Mouse (Mus musculus): Measurements from ENCODE around the gene Cwf19l1. TPM values are rescaled to one million over a fixed set of nuclear protein-coding genes. Genes with fewer than 3 reads are reported as not detected.
"Not testable (repeated sequence)": the region's sequence is repeated elsewhere in the genome, so short reads cannot be mapped to it uniquely, and the experiment has no call there.

Cwf19l1 gene
- polyA plus RNA-seq, 1 experiment from 2014 or later: 40.1 TPM

- H3K4me2 ChIP-seq (replicated peaks): peak overlapping the region; percentile 77
- H3K4me3 ChIP-seq: peak overlapping the region; percentile 80
- no peaks in the 10 kb centered on the region for H3K9me3 ChIP-seq
- H3K27ac ChIP-seq (replicated peaks): 0 out of 2 replicates have a peak overlapping the region, but pooled peaks have one; percentile 42
- H3K36me3 ChIP-seq: peaks cover 26% of the 10 kb centered on the region
- peaks cover 8% of the 10 kb centered on the region for H3K4me1 ChIP-seq
- H3K27me3 ChIP-seq: peaks cover 17% of the 10 kb centered on the region
- peak; percentile 34; the same call in 1 of the 2 replicates for ATAC-seq (ENCODE audit: low FRiP score, low read depth)
- 68% methylated on average over 9 of the region's 9 CpGs for WGBS
- H3K9ac ChIP-seq (replicated peaks): peak overlapping the region; percentile 79; the same call in 1 of the 2 replicates
Observed at GRCm38 (mm10) chr19:44146568-44146879, 10.8 kb upstream of the Cwf19l1 start.

DNA sequence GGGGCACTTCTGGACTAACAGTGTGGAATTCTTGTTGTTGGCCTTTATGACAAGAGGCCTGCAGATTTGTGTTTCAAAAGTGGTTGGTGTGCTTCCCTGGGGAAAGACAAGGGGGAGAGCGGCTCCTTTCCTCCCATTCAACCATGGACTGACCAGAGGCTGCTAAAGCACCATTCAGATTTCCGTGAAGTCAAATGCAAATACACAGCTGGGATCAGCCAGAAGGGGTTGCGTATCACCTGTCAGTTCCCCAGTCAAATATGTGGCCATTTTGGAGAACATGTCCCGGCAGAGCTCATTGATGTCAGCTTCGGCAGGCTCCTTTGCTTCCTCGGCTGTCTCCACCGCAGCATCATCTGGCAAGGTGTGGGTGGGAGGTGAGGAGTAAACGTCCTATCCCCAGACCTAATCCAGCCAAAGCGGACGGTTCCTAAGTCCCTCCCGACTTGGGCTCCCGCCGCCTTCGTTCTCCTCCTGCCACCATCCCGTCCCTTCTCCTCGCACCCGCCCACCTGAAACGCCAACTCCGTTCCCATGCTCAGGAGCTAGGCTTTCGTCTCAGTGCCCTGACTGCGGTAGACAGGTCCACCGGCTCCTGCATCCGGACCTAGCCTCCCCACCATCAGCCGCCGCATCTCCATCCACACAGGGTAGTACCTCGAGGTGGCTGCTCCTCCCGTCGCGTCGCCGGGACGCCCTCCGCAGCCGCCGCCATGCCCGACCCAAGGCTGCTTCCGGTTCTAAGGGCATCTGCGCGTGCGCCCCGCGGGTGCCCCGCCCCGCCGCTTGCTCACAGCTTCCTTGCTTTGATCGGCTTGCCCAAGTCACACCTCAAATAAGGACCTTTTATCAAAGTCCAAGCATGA, 10.3 kb upstream of the Cwf19l1 start, which contains the start of gene Bloc1s2:
Gene Bloc1s2 (minus strand): TSS at position 745 of the 866 bp plus-strand sequence.
- WGBS: 3% methylated on average over 46 of the region's 46 CpGs
- H3K9me3 ChIP-seq: no peaks in the 10 kb centered on the region
- peak within 1 kb of the TSS; percentile 42; the same call in 1 of the 2 replicates for H3K27ac ChIP-seq (replicated peaks)
- ATAC-seq (ENCODE audit: low FRiP score, low read depth): peak; percentile 83
- peaks cover 8% of the 10 kb centered on the region for H3K4me1 ChIP-seq
- H3K4me3 ChIP-seq: peak within 1 kb of the TSS; percentile 80
- peak within 1 kb of the TSS; percentile 79 for H3K9ac ChIP-seq (replicated peaks)
- H3K4me2 ChIP-seq (replicated peaks): peak within 1 kb of the TSS; percentile 77
- peaks cover 32% of the 10 kb centered on the region for H3K36me3 ChIP-seq
- peaks cover 17% of the 10 kb centered on the region for H3K27me3 ChIP-seq

DNA sequence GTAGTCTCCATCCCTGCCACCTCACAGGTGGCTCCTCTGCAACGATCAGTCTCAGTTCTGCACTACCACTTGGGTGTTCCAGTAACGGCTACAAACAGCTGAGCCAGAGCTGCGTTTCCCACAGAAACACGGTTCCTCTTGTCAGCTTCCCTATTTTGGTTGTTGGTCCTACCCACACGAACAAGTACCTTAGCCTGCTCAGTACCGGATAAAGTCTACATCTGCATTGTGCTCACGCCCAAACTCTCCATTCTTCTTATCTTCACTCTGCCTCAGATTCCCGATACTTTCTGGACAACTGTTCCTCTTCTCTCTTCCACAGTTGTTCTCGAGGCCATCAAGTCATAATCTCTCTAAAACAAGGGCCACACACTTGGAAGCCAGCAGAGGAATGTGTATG, 8.7 kb upstream of the Cwf19l1 start:
- WGBS: 90% methylated on average over 9 of the region's 9 CpGs
- no peaks in the 10 kb centered on the region for H3K9me3 ChIP-seq
- H3K4me3 ChIP-seq: no peak overlapping the region
- no peak overlapping the region for H3K27ac ChIP-seq (replicated peaks)
- no peak for ATAC-seq (ENCODE audit: low FRiP score, low read depth)
- H3K36me3 ChIP-seq: peaks cover 43% of the 10 kb centered on the region
- peaks cover 15% of the 10 kb centered on the region for H3K27me3 ChIP-seq
- H3K4me1 ChIP-seq: peaks cover 8% of the 10 kb centered on the region
- no peak overlapping the region for H3K4me2 ChIP-seq (replicated peaks)
- no peak overlapping the region for H3K9ac ChIP-seq (replicated peaks)

DNA sequence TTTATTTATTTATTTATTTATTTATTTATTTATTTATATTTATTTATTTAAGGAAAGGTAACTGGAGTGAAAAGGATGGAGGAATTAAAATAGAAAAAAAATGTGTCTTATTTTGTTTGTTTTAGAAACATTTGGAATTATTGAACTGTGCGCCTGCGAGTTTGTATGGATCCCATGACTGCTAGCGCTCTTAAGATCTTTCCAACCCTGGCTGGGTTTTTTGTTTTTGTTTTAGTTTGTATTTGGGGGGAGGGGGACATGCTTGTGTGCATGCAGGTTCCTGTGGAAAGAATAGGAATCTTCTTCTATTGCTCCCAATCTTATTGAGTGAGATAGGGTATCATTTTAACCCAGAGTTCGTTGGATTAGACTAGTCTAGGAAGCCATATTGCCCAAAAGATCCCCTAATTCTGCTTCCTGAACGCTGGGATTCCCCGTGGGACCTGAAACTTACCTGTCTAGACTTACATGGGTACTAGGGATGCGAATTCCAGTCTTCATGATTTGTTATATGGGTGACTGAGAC, 347 bp upstream of the Cwf19l1 start:
- H3K4me3 ChIP-seq: peak overlapping the region; percentile 79
- no peak for ATAC-seq (ENCODE audit: low FRiP score, low read depth)
- peaks cover 7% of the 10 kb centered on the region for H3K4me1 ChIP-seq
- H3K36me3 ChIP-seq: peaks cover 34% of the 10 kb centered on the region
- peak overlapping the region; percentile 92; the same call in 1 of the 2 replicates for H3K27ac ChIP-seq (replicated peaks)
- peak overlapping the region; percentile 54 for H3K4me2 ChIP-seq (replicated peaks)
- H3K27me3 ChIP-seq: no peaks in the 10 kb centered on the region
- H3K9me3 ChIP-seq: no peaks in the 10 kb centered on the region
- H3K9ac ChIP-seq (replicated peaks): no peak overlapping the region
- WGBS: 22% methylated on average over 7 of the region's 7 CpGs

GRCm38 (mm10) chr19:44132917-44133316, 2.8 kb downstream of the Cwf19l1 start:
- Histone ChIP-seq H3K4me3 (no peak overlapping the region), H3K27ac (replicated peaks) (no peak overlapping the region), H3K27me3 (no peaks in the 10 kb centered on the region), H3K4me1 (peaks cover 7% of the 10 kb centered on the region), H3K4me2 (replicated peaks) (no peak overlapping the region), H3K36me3 (peaks cover 38% of the 10 kb centered on the region), H3K9ac (replicated peaks) (no peak overlapping the region), H3K9me3 (no peaks in the 10 kb centered on the region)
- no peak for ATAC-seq (ENCODE audit: low FRiP score, low read depth)
- WGBS: 91% methylated on average over 5 of the region's 5 CpGs

DNA sequence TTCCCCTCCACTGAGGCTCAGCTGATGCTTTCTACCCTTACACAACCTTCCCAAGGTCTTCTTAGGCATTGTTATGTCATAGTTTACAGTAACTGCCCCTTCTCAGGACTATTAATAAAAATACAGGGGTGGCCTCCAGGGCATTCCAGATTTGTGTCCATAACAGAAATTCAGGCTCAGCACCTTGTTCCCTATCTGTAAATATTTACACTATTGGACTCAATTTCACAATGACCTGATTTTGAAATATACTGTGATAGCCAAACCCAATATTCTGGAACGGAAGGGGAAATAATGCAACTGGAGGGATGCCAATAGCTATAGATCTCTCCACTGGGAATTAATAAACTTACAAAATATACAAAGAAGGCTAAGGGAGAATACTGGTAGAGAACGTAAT, 7.1 kb downstream of the Cwf19l1 start:
- no peak for ATAC-seq (ENCODE audit: low FRiP score, low read depth)
- H3K9ac ChIP-seq (replicated peaks): no peak overlapping the region
- H3K4me1 ChIP-seq: no peaks in the 10 kb centered on the region
- H3K9me3 ChIP-seq: no peaks in the 10 kb centered on the region
- 98% methylated on average over 2 of the region's 2 CpGs for WGBS
- H3K4me2 ChIP-seq (replicated peaks): no peak overlapping the region
- peaks cover 80% of the 10 kb centered on the region for H3K36me3 ChIP-seq
- H3K27me3 ChIP-seq: no peaks in the 10 kb centered on the region
- H3K4me3 ChIP-seq: no peak overlapping the region
- no peak overlapping the region for H3K27ac ChIP-seq (replicated peaks)

- no peak overlapping the region for H3K27ac ChIP-seq (replicated peaks)
- H3K9ac ChIP-seq (replicated peaks): no peak overlapping the region
- no peak overlapping the region for H3K4me2 ChIP-seq (replicated peaks)
- no peak overlapping the region for H3K4me3 ChIP-seq
- no peak for ATAC-seq (ENCODE audit: low FRiP score, low read depth)
- H3K36me3 ChIP-seq: peaks cover 86% of the 10 kb centered on the region
- no peaks in the 10 kb centered on the region for H3K27me3 ChIP-seq
- 92% methylated on average over 10 of the region's 10 CpGs for WGBS
- H3K4me1 ChIP-seq: no peaks in the 10 kb centered on the region
- no peaks in the 10 kb centered on the region for H3K9me3 ChIP-seq
Observed at GRCm38 (mm10) chr19:44127729-44128497, 7.8 kb downstream of the Cwf19l1 start.

- H3K27ac ChIP-seq (replicated peaks): no peak overlapping the region
- ATAC-seq (ENCODE audit: low FRiP score, low read depth): no peak
- H3K4me1 ChIP-seq: no peaks in the 10 kb centered on the region
- WGBS: 96% methylated on average over 7 of the region's 7 CpGs
- no peak overlapping the region for H3K9ac ChIP-seq (replicated peaks)
- H3K27me3 ChIP-seq: no peaks in the 10 kb centered on the region
- no peak overlapping the region for H3K4me2 ChIP-seq (replicated peaks)
- no peaks in the 10 kb centered on the region for H3K9me3 ChIP-seq
- H3K4me3 ChIP-seq: no peak overlapping the region
- peaks cover 91% of the 10 kb centered on the region for H3K36me3 ChIP-seq
Observed at GRCm38 (mm10) chr19:44121137-44121536, 14.5 kb downstream of the Cwf19l1 start.

- not testable (repeated sequence) for ATAC-seq (ENCODE audit: low FRiP score, low read depth); H3K27ac ChIP-seq (replicated peaks); H3K9ac ChIP-seq (replicated peaks); H3K9me3 ChIP-seq; H3K4me1 ChIP-seq; H3K27me3 ChIP-seq; H3K4me2 ChIP-seq (replicated peaks); H3K4me3 ChIP-seq
- H3K36me3 ChIP-seq: peaks cover 91% of the 10 kb centered on the region
- WGBS: 93% methylated on average over 9 of the region's 9 CpGs
Observed at GRCm38 (mm10) chr19:44120686-44121085, 15.0 kb downstream of the Cwf19l1 start.

DNA sequence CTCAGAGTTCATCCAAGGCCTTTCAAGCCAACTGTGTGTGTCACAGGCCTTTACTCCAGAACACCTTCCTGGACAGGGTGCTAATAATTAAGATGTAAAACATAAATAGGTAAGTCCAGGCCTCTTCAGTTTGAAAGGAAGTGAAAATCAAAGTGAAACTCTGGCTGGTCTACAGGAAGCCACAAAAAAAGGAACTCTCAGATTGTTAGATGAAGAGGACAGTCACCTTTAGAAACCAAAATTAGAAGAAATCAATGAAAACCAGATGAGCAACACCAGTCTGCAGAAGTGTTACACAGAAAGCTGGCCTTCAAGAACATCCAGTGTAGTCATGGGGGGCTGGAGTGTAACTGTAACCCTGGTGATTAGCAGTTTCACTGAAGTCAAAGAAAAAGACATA, 17.9 kb downstream of the Cwf19l1 start:
- H3K9me3 ChIP-seq: no peaks in the 10 kb centered on the region
- no peaks in the 10 kb centered on the region for H3K27me3 ChIP-seq
- H3K4me3 ChIP-seq: no peak overlapping the region
- no peak overlapping the region for H3K9ac ChIP-seq (replicated peaks)
- H3K4me1 ChIP-seq: no peaks in the 10 kb centered on the region
- no peak overlapping the region for H3K27ac ChIP-seq (replicated peaks)
- ATAC-seq (ENCODE audit: low FRiP score, low read depth): no peak
- H3K4me2 ChIP-seq (replicated peaks): no peak overlapping the region
- peaks cover 85% of the 10 kb centered on the region for H3K36me3 ChIP-seq

- Histone ChIP-seq H3K9ac (replicated peaks) (no peak overlapping the region), H3K27ac (replicated peaks) (no peak overlapping the region), H3K4me1 (peaks cover 7% of the 10 kb centered on the region), H3K9me3 (no peaks in the 10 kb centered on the region), H3K36me3 (peaks cover 61% of the 10 kb centered on the region), H3K27me3 (no peaks in the 10 kb centered on the region), H3K4me2 (replicated peaks) (no peak overlapping the region), H3K4me3 (no peak overlapping the region)
- 50% methylated on average over 7 of the region's 7 CpGs for WGBS
- ATAC-seq (ENCODE audit: low FRiP score, low read depth): no peak
Observed at GRCm38 (mm10) chr19:44111706-44112105, 24.0 kb downstream of the Cwf19l1 start.

DNA sequence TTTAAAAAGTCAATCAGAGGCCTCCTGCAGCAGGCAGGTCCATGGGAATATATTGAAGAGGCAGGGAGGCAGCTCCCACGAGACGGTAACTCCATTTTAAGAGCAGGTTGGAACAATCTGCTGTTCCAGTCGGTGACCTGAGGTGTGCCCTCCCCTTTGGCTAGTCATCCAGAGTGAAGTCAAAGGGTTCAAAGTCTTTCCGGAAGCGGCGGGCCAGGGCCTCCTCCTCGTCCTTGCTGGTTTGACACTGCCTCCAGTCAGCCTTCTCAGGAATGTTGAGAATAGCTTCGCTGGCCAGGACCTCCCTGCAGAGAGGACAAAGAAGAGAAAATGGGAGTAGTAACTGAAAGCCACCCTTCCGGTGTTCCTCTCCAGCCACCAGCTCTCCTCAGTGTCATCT, 25.3 kb downstream of the Cwf19l1 start:
- Histone ChIP-seq H3K9me3 (no peaks in the 10 kb centered on the region), H3K4me1 (peaks cover 20% of the 10 kb centered on the region), H3K9ac (replicated peaks) (no peak overlapping the region), H3K36me3 (peaks cover 49% of the 10 kb centered on the region), H3K27ac (replicated peaks) (no peak overlapping the region), H3K27me3 (no peaks in the 10 kb centered on the region), H3K4me2 (replicated peaks) (no peak overlapping the region), H3K4me3 (no peak overlapping the region)
- ATAC-seq (ENCODE audit: low FRiP score, low read depth): no peak
- 91% methylated on average over 9 of the region's 9 CpGs for WGBS

Data from midbrain, embryonic 12.5 days (tissue).